Mouse (Mus musculus) heart, embryonic 12.5 days (tissue): Measurements from ENCODE around the gene Pakap. TPM values are rescaled to one million over a fixed set of nuclear protein-coding genes. Genes with fewer than 3 reads are reported as not detected.

ENCODE experiments used
- ATAC-seq: fragments of 200-750 bp; cut with Nextera tagmentation; 2 replicates; pipeline ENCODE4 v1.8.0; 2017; ENCODE audit warnings: moderate TSS enrichment, moderate library complexity; ENCODE audit not compliant: insufficient number of reproducible peaks, low FRiP score
- H3K27ac ChIP-seq: fragments of 300-500 bp; sonication (generic); 2 replicates; pipeline ENCODE4 v1.5.1; 2016; ENCODE audit warnings: mild to moderate bottlenecking, moderate library complexity; ENCODE audit not compliant: poor library complexity, severe bottlenecking
- H3K27me3 ChIP-seq: fragments of 300-500 bp; sonication (generic); replicated peaks from 2 replicates; pipeline ENCODE4 v1.6.1; 2016; ENCODE audit warnings: mild to moderate bottlenecking, moderate library complexity
- H3K36me3 ChIP-seq: fragments of 300-500 bp; sonication (generic); 2 replicates; pipeline ENCODE4 v1.6.1; 2016; ENCODE audit warnings: mild to moderate bottlenecking, moderate library complexity
- H3K4me1 ChIP-seq: fragments of 300-500 bp; sonication (generic); replicated peaks from 2 replicates; pipeline ENCODE4 v1.6.1; 2016; ENCODE audit warnings: mild to moderate bottlenecking
- H3K4me2 ChIP-seq: fragments of 300-500 bp; sonication (generic); 2 replicates; pipeline ENCODE4 v1.6.1; 2016; ENCODE audit warnings: mild to moderate bottlenecking, moderate library complexity
- H3K4me3 ChIP-seq: fragments of 300-500 bp; sonication (generic); 2 replicates; pipeline ENCODE4 v1.5.1; 2016; ENCODE audit warnings: mild to moderate bottlenecking
- H3K9ac ChIP-seq: fragments of 300-500 bp; sonication (generic); 2 replicates; pipeline ENCODE4 v1.6.1; 2016; ENCODE audit warnings: mild to moderate bottlenecking, moderate library complexity
- H3K9me3 ChIP-seq: fragments of 300-500 bp; sonication (generic); replicated peaks from 2 replicates; pipeline ENCODE4 v1.6.1; 2016; ENCODE audit warnings: mild to moderate bottlenecking, moderate library complexity
- WGBS: fragments of 180-500 bp; shearing (Covaris S2); methylation state at CpG from one replicate; pipeline ENCODE4 v1.1.7; 2016; 5-methylcytosine and 5-hydroxymethylcytosine counted together
- polyA plus RNA-seq: library from polyadenylated mRNA; unstranded; fragments of >200 nt; fragmentation: Nextera tagmentation; extraction: Ambion mirVana; gene quantifications from 2 replicates; pipeline ENCODE4 v1.2.1, GENCODE M21; 2016

Gene Pakap
- polyA plus RNA-seq, 1 experiment from 2014 or later, result 74.5 TPM

- Histone ChIP-seq H3K36me3 (peaks cover 30% of the 10 kb centered on the region), H3K4me1 (peaks cover 27% of the 10 kb centered on the region), H3K9ac (no peak overlapping the region), H3K27ac (0 out of 2 replicates have a peak overlapping the region, but pooled peaks have one; percentile 6), H3K27me3 (no peaks in the 10 kb centered on the region), H3K4me3 (no peak overlapping the region), H3K4me2 (no peak overlapping the region), H3K9me3 (peaks cover 6% of the 10 kb centered on the region; the same call in 1 of the 2 replicates)
- 55% methylated on average over 3 of the region's 3 CpGs for WGBS
- no peak for ATAC-seq
Observed at GRCm38 (mm10) chr4:57733445-57733844, 165.5 kb downstream of the Pakap start.

- WGBS, result 75% methylated on average over 5 of the region's 5 CpGs
- H3K27me3 ChIP-seq, result no peaks in the 10 kb centered on the region
- peaks cover 21% of the 10 kb centered on the region for H3K4me1 ChIP-seq
Observed at GRCm38 (mm10) chr4:57735426-57735825, 167.4 kb downstream of the Pakap start.

GRCm38 (mm10) chr4:57738856-57739552 lies 171.0 kb downstream of the Pakap start:
- Histone ChIP-seq H3K36me3 (peaks cover 29% of the 10 kb centered on the region), H3K4me2 (no peak overlapping the region), H3K9ac (no peak overlapping the region), H3K4me1 (peaks cover 18% of the 10 kb centered on the region), H3K27ac (peak overlapping the region; percentile 1; the same call in 1 of the 2 replicates), H3K27me3 (no peaks in the 10 kb centered on the region), H3K9me3 (no peaks in the 10 kb centered on the region), H3K4me3 (no peak overlapping the region)
- WGBS, result 56% methylated on average over 8 of the region's 8 CpGs
- ATAC-seq, result no peak

More at GRCm38 (mm10) chr4:57735426-57735825, 167.4 kb downstream of the Pakap start:
- no peak overlapping the region for H3K4me3 ChIP-seq
- H3K27ac ChIP-seq, result no peak overlapping the region
- H3K4me2 ChIP-seq, result no peak overlapping the region
- peaks cover 6% of the 10 kb centered on the region; the same call in 1 of the 2 replicates for H3K9me3 ChIP-seq
- H3K9ac ChIP-seq, result no peak overlapping the region
- ATAC-seq, result no peak
- H3K36me3 ChIP-seq, result peaks cover 30% of the 10 kb centered on the region

- no peak overlapping the region for H3K4me2 ChIP-seq
- 0 out of 2 replicates have a peak, but pooled peaks cover 3% of the 10 kb centered on the region for H3K9me3 ChIP-seq
- H3K27me3 ChIP-seq, result no peaks in the 10 kb centered on the region
- no peak overlapping the region for H3K4me3 ChIP-seq
- 61% methylated on average over 11 of the region's 11 CpGs for WGBS
- H3K27ac ChIP-seq, result no peak overlapping the region
- H3K36me3 ChIP-seq, result peaks cover 22% of the 10 kb centered on the region
- ATAC-seq, result no peak
- H3K4me1 ChIP-seq, result peaks cover 21% of the 10 kb centered on the region
- no peak overlapping the region for H3K9ac ChIP-seq
Observed at GRCm38 (mm10) chr4:57743325-57743929, 175.4 kb downstream of the Pakap start.

GRCm38 (mm10) chr4:57750651-57751050 lies 182.7 kb downstream of the Pakap start:
- Histone ChIP-seq H3K4me3 (no peak overlapping the region), H3K27ac (peak overlapping the region; percentile 47; the same call in 1 of the 2 replicates), H3K9ac (no peak overlapping the region), H3K9me3 (no peaks in the 10 kb centered on the region), H3K4me2 (no peak overlapping the region), H3K4me1 (peaks cover 41% of the 10 kb centered on the region), H3K27me3 (no peaks in the 10 kb centered on the region), H3K36me3 (peaks cover 11% of the 10 kb centered on the region)
- no peak for ATAC-seq
- 46% methylated on average over 4 of the region's 4 CpGs for WGBS

- Histone ChIP-seq H3K9ac (no peak overlapping the region), H3K9me3 (no peaks in the 10 kb centered on the region), H3K4me2 (no peak overlapping the region), H3K36me3 (peaks cover 7% of the 10 kb centered on the region), H3K4me1 (peaks cover 43% of the 10 kb centered on the region), H3K27ac (peak overlapping the region; percentile 47), H3K27me3 (no peaks in the 10 kb centered on the region), H3K4me3 (no peak overlapping the region)
- 25% methylated on average over 4 of the region's 4 CpGs for WGBS
- ATAC-seq, result no peak
Observed at GRCm38 (mm10) chr4:57751054-57751453, 183.1 kb downstream of the Pakap start.

GRCm38 (mm10) chr4:57751566-57751965 lies 183.6 kb downstream of the Pakap start:
- ATAC-seq, result no peak
- 76% methylated on average over 11 of the region's 11 CpGs for WGBS
- Histone ChIP-seq H3K27me3 (no peaks in the 10 kb centered on the region), H3K36me3 (peaks cover 5% of the 10 kb centered on the region; the same call in 1 of the 2 replicates), H3K4me1 (peaks cover 43% of the 10 kb centered on the region), H3K27ac (peak overlapping the region; percentile 39), H3K4me3 (no peak overlapping the region), H3K4me2 (no peak overlapping the region), H3K9me3 (no peaks in the 10 kb centered on the region), H3K9ac (no peak overlapping the region)

GRCm38 (mm10) chr4:57755085-57755484 lies 187.1 kb downstream of the Pakap start:
- 78% methylated on average over 11 of the region's 11 CpGs for WGBS
- Histone ChIP-seq H3K4me1 (peaks cover 37% of the 10 kb centered on the region), H3K36me3 (peaks cover 16% of the 10 kb centered on the region; the same call in 1 of the 2 replicates), H3K27me3 (no peaks in the 10 kb centered on the region), H3K9me3 (no peaks in the 10 kb centered on the region), H3K27ac (peak overlapping the region; percentile 53), H3K9ac (no peak overlapping the region), H3K4me2 (no peak overlapping the region), H3K4me3 (no peak overlapping the region)
- no peak for ATAC-seq

GRCm38 (mm10) chr4:57757997-57758396 lies 190.0 kb downstream of the Pakap start:
- no peak overlapping the region for H3K4me3 ChIP-seq
- no peak overlapping the region for H3K27ac ChIP-seq
- no peaks in the 10 kb centered on the region for H3K9me3 ChIP-seq
- H3K4me1 ChIP-seq, result peaks cover 43% of the 10 kb centered on the region
- no peaks in the 10 kb centered on the region for H3K27me3 ChIP-seq
- 60% methylated on average over 11 of the region's 11 CpGs for WGBS
- no peak overlapping the region for H3K4me2 ChIP-seq
- no peak for ATAC-seq
- H3K36me3 ChIP-seq, result peaks cover 12% of the 10 kb centered on the region; the same call in 1 of the 2 replicates
- H3K9ac ChIP-seq, result no peak overlapping the region

GRCm38 (mm10) chr4:57762424-57762823 lies 194.4 kb downstream of the Pakap start:
- ATAC-seq, result no peak
- no peak overlapping the region for H3K4me2 ChIP-seq
- H3K9me3 ChIP-seq, result no peaks in the 10 kb centered on the region
- peak overlapping the region; percentile 80 for H3K27ac ChIP-seq
- no peak overlapping the region for H3K9ac ChIP-seq
- WGBS, result 49% methylated on average over 7 of the region's 7 CpGs
- H3K27me3 ChIP-seq, result no peaks in the 10 kb centered on the region
- H3K4me3 ChIP-seq, result no peak overlapping the region
- H3K36me3 ChIP-seq, result peaks cover 17% of the 10 kb centered on the region; the same call in 1 of the 2 replicates
- H3K4me1 ChIP-seq, result peaks cover 58% of the 10 kb centered on the region

GRCm38 (mm10) chr4:57764392-57764791 lies 196.4 kb downstream of the Pakap start:
- Histone ChIP-seq H3K4me1 (peaks cover 58% of the 10 kb centered on the region), H3K27ac (peak overlapping the region; percentile 80), H3K9me3 (no peaks in the 10 kb centered on the region), H3K4me2 (peak overlapping the region; percentile 14; the same call in 1 of the 2 replicates), H3K4me3 (no peak overlapping the region), H3K27me3 (no peaks in the 10 kb centered on the region), H3K36me3 (peaks cover 6% of the 10 kb centered on the region; the same call in 1 of the 2 replicates), H3K9ac (no peak overlapping the region)
- WGBS, result 23% methylated on average over 1 of the region's 1 CpGs
- no peak for ATAC-seq
